Mouse (Mus musculus) forebrain, embryonic 11.5 days (tissue): ENCODE measurements at regions not wholly inside any gene's neighbourhood (a gene's known extent, or its start where the extent isn't known, plus 50 kb on each side); places are given as distances from the start of the nearest gene placed in this dataset.

Experiments
- ATAC-seq: fragments of 200-750 bp; cut with Nextera tagmentation; replicated peaks from 2 replicates; pipeline ENCODE4 v1.8.0; 2017; ENCODE audit warnings: moderate TSS enrichment; ENCODE audit not compliant: low FRiP score
- DNase-seq: peaks from one replicate; pipeline ENCODE4 v3.0.0-alpha.2; 2017; ENCODE audit warnings: low spot score
- H3K27ac ChIP-seq: fragments of 300-500 bp; sonication (generic); 2 replicates; pipeline ENCODE4 v1.5.1; 2014; ENCODE audit warnings: low read depth, low read length
- H3K27me3 ChIP-seq: fragments of 300-500 bp; sonication (generic); 2 replicates; pipeline ENCODE4 v1.6.1; 2014; ENCODE audit warnings: mild to moderate bottlenecking, low read length, mixed read lengths; ENCODE audit not compliant: control insufficient read depth, insufficient read depth
- H3K36me3 ChIP-seq: fragments of 300-500 bp; sonication (generic); 2 replicates; pipeline ENCODE4 v1.6.1; 2014; ENCODE audit warnings: mild to moderate bottlenecking, low read length, moderate library complexity, mixed read lengths; ENCODE audit not compliant: control insufficient read depth, insufficient read depth
- H3K4me1 ChIP-seq: fragments of 300-500 bp; sonication (generic); replicated peaks from 2 replicates; pipeline ENCODE4 v1.6.1; 2014; ENCODE audit warnings: low read length, mixed read lengths; ENCODE audit not compliant: control insufficient read depth, insufficient read depth
- H3K4me2 ChIP-seq: fragments of 300-500 bp; sonication (generic); 2 replicates; pipeline ENCODE4 v1.6.1; 2014; ENCODE audit warnings: low read depth, mild to moderate bottlenecking, low read length, moderate library complexity, mixed read lengths; ENCODE audit not compliant: severe bottlenecking
- H3K4me3 ChIP-seq: fragments of 300-500 bp; sonication (generic); 2 replicates; pipeline ENCODE4 v1.5.1; 2014; ENCODE audit warnings: low read depth, low read length
- H3K9ac ChIP-seq: fragments of 300-500 bp; sonication (generic); 2 replicates; pipeline ENCODE4 v1.6.1; 2014; ENCODE audit warnings: low read length
- H3K9me3 ChIP-seq: fragments of 300-500 bp; sonication (generic); 2 replicates; pipeline ENCODE4 v1.6.1; 2016; ENCODE audit warnings: low read length, mixed read lengths; ENCODE audit not compliant: control insufficient read depth
- WGBS: fragments of 180-500 bp; shearing (Covaris S2); extraction: QIAGEN DNeasy Blood & Tissue Kit; methylation state at CpG from one replicate; pipeline ENCODE4 v1.1.7; 2014; 5-methylcytosine and 5-hydroxymethylcytosine counted together

- H3K36me3 ChIP-seq, result no peaks in the 10 kb centered on the region
- H3K27me3 ChIP-seq, result no peaks in the 10 kb centered on the region
- H3K4me1 ChIP-seq, result no peaks in the 10 kb centered on the region
- H3K27ac ChIP-seq, result no peak overlapping the region
- DNase-seq (no peak), ATAC-seq (no peak)
- peaks cover 4% of the 10 kb centered on the region; the same call in 1 of the 2 replicates for H3K9me3 ChIP-seq
- H3K9ac ChIP-seq, result no peak overlapping the region
- no peak overlapping the region for H3K4me3 ChIP-seq
- H3K4me2 ChIP-seq, result no peak overlapping the region
Measured at GRCm38 (mm10) chr13:33721851-33722250, 60.6 kb downstream of the Serpinb6d start.

GRCm38 (mm10) chr13:33762293-33763125, 80.7 kb downstream of the Serpinb6e start:
- H3K4me3 ChIP-seq, result no peak overlapping the region
- no peaks in the 10 kb centered on the region for H3K36me3 ChIP-seq
- H3K27ac ChIP-seq, result no peak overlapping the region
- WGBS, result 55% methylated on average over 18 of the region's 18 CpGs
- DNase-seq, result no peak
- H3K4me2 ChIP-seq, result no peak overlapping the region
- no peak overlapping the region for H3K9ac ChIP-seq
- H3K4me1 ChIP-seq, result no peaks in the 10 kb centered on the region
- ATAC-seq, result no peak
- H3K27me3 ChIP-seq, result no peaks in the 10 kb centered on the region
- no peaks in the 10 kb centered on the region for H3K9me3 ChIP-seq

GRCm38 (mm10) chr13:33763295-33763916, 79.8 kb downstream of the Serpinb6e start:
- no peak for ATAC-seq
- no peaks in the 10 kb centered on the region for H3K4me1 ChIP-seq
- no peak overlapping the region for H3K4me2 ChIP-seq
- H3K9me3 ChIP-seq, result no peaks in the 10 kb centered on the region
- H3K27me3 ChIP-seq, result no peaks in the 10 kb centered on the region
- no peak overlapping the region for H3K9ac ChIP-seq
- H3K27ac ChIP-seq, result no peak overlapping the region
- DNase-seq, result peak; percentile 48
- no peak overlapping the region for H3K4me3 ChIP-seq
- no peaks in the 10 kb centered on the region for H3K36me3 ChIP-seq
- 88% methylated on average over 14 of the region's 14 CpGs for WGBS
